Mouse (Mus musculus): ENCODE measurements around the gene Sntb2.

Gene Sntb2

DNA sequence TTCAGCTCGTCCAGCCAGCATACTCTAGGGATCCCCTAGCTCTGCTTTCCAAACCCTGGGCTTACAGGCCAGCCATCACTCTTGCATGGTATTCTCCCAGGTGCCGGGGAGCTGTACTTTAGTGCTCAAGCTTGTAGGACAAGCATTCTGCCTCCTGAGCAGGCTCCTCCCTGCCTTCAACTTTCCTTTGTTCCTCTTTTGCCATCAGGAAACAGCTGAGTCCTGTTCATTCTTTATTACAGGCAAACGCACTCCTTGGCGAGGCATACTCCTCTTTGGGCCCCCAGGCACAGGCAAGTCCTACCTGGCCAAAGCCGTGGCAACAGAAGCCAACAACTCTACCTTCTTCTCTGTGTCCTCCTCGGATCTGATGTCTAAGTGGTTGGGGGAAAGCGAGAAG lies 105.1 kb downstream of the Sntb2 start:
- DNase-seq = no peak

DNA sequence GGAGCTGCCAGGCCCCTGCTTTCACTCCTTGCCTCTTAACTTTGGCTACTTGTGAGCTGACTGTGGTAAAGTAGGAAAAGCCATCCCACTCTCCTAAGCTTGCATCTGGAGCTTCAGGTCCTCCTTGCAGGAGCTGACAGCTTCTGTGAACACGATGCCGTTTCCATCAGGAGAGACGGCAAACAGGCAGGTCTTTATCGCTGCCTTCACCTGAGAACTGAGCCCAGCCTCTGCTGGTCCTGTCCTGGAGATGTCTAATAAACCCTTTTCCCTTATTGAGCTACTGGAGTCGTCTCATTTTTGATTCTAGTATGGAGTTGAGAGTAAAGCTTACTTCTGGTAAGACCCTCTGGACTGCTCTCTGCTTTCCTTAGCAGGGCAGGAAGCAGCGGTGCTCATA lies 109.9 kb downstream of the Sntb2 start:
- DNase-seq = no peak

DNA sequence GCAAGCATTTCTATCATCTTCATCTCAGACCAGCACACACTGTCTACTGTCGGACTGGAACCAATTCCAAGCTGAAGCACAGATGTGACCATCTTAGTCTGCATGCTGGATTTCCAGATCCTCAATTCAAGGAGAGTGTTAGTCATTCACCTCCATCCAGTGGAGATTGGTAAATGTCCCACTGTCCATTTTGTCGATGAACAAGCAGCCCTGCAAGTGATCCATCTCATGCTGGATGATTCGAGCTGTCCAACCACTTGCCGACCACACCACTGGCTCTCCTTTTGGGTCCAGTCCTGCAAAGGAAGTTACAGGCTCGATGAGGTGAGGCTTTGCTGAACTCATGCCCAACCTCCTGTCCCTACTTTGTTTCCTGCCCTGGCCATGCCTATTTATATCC lies 111.4 kb downstream of the Sntb2 start:
- DNase-seq = no peak

DNA sequence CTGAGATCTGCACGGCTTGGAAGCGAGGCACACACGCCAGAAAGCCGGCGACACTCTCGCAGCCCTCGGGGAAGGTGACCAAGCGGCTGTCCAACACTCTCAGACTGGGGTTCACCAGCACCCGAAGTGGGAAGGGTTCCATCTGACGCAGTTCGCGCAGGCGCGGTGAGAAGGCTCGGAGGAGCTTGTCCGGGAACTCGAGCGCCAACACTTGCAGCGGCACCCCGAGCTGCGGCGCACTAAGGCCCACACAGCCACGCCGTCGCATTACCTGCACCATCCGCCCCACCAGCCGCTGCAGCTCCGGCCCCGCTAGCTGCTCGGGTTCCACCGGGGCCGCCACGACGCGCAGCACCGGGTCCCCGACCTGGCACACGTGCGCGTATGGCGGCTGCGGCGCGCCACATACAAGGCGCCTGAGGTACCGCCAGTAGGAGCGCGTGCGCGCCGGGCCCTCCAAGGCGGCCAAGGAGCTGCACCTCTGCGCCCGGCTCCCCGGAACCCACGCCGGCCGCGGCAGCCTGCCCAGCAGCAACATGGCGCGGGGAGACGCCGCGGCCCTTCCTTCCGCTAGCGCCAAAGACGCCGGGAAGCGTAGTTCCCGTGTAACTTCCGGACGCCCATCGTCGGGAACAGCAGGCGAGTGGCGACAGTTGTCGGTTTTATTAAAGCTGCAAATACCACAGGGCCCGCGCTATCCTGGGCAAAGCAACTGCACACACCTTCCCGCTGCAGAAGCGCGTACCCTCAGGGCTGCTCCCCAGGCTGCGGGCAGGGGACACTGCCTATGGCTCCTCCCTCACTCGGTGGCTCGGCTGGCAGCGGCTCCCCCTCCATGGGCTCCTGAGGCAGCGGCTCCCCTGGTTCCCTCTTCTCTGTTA lies 112.8 kb downstream of the Sntb2 start, which contains the start of gene Pdf:
Gene Pdf (minus strand): TSS at position 554 of the 881 bp plus-strand sequence.
- peak; percentile 75 to 77 for DNase-seq

DNA sequence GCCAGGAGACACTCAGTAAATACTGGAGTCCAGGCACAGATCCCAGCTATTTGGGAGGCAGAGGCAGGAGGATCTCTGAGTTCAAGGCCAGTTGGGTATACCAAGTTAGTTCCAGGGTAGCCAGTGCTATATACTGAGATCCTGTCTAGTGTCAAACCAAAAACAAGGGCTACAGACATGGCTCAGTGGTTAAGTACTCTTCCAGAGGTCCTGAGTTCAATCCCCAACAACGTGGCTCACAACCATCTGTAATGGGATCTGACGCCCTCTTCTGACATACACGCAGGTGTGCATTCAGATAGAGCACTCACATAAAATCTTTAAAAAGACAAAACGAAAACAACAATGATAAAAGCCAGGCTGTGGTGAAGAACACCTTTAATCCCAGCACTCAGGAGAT lies 113.9 kb downstream of the Sntb2 start:
- no peak for DNase-seq

DNA sequence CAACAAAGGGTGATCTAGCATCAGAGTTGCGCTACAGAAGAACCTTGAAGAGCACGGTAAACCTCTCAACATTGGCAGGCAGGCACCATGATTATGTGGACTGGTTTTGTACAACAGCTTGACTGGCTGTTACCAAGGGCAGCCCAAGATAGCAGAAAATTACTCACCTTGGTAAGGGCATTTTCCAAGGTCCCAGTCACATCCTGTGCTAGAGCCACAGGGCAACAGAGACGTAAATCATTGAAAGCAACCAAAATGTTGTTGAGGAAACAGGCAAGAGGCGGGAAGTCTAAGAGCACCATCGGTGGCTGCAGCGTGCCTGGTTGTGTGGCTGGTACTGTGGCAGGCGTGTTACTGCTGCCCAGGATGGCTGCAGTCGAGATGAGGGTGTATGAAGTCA lies 116.5 kb downstream of the Sntb2 start:
- no peak for DNase-seq

DNA sequence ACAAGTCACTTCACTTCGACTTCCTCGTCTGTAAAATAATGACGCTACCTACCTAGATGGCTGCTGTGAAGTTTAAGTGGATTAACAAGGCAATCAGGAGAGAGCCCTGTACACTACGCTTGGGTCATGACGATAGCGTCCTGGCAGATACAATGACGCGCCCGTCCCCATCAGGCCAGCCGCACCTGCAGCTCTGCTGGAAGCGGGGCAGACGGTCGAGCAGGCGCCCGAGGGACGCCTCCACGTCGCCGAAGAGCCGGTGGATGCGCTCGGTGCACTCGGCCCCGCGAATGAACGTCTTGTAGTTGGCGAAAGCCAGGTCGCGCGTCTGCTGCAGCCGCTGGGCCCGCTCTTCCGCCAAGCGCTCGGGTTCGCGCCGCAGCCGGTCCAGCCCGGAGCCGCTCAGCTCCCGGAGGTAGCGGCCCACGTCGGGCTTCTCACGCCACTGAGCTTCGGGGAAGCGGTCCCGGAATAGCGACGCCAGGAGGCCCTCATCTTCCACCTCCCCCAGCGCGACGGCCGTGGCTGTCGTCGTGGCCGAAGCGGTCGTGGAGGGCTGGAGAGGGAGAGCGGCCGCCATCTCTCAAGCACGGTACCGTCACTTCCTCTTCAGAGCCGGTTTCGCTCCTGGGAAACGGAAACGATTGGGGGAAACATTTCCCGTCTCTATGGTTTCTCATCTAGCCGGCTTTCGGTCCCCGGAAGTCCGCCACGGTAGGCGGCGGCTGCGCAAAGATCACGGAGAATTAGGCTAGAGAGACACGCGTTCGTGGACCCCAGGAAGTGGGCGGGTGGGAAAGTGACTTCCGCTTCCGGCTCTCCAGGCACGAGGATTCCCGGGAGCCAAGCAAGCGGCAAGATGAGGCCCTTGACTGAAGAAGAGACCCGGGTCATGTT lies 120.8 kb downstream of the Sntb2 start, which contains the start of the genes Cog8 and Nip7:
Gene Cog8 (minus strand): TSS at position 614 of the 897 bp plus-strand sequence.
Gene Nip7 (plus strand): TSS at position 802 of the 897 bp plus-strand sequence.
- DNase-seq = peak; percentile 87 to 91

DNA sequence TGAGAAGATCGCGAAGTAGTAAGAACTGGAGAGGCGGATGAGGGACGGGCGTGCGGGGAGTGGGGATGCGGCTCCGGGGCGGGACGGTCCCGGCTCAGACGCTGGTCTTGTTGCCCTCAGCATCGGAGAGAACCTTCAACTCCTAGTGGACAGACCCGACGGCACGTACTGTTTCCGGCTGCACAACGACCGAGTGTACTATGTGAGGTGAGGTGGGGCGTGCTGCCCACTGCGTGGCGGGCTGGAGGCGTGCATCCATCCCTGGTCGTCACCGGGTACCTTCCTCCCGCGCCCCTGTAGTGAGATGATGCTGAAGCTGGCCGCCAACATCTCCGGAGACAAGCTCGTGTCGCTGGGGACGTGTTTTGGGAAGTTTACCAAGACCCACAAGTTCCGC lies 121.4 kb downstream of the Sntb2 start:
- no peak for DNase-seq

DNA sequence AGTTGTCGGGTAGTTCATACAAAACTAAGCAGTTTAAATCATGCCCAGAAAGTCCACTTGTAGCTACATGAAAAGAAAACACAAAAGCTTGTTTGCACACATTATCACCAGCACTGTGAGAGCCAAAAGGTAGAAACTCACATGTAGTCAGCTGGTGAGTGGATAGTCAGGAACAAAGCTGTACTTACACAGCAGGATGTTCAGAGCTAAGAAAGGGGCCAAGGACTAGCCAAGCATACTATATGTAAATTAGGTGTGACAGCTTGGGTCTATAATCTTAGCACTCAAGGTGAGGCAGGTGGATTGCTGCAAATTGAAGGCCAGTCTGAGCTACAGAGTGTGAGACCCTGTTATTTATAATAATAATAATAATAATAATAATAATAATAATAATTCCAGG lies 127.1 kb downstream of the Sntb2 start:
- DNase-seq = no peak

DNA sequence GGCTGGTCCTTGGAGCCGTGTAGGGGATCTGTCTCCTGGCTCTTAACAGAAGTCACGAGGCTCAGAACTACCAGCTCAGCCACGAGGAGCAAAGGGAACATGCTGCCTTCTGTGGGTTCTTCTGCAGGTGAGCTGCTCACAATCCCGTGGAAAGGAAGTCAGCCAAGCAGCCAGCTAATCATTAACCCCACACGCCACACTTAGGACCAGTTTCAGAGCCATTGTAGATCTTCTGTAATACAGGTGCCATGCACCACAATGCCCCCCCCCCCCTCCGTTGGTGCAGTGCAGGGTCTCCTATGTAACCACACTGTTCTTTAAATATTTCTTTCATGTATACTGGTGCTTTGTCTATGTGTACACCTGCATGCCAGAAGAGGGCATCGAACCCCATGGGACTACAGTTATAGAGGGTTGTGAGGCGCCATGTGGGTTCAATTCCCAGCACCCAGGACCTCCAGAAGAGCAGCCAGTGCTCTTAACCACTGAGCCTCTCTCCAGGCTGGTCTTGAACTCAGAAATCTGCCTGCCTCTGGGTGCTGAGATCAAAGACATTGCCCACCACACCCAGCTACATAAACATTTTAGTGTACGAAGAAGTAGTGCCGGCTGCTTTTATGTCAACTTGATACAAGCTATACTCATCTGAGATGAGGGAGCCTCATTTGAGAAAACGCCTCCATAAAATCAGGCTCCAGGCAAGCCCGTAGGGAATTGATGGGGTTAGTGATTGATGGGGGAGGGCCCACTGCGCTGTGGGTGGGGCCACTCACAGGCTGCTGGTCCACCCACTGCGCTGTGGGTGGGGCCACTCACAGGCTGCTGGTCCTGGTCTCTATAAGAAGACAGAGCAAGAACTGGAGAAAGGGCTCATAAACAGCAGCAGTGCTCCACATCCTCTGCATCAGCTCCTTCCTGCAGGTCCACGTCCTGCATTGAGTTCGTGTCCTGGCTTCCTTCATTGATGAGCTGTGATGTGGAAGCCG lies 130.3 kb downstream of the Sntb2 start, which contains the start of gene Tmed6:
Gene Tmed6 (minus strand): TSS at position 134 of the 986 bp plus-strand sequence.
- peak; percentile 22 to 23 for DNase-seq
